Mouse (Mus musculus): ENCODE results near the gene Stk35.

Gene Stk35

DNA sequence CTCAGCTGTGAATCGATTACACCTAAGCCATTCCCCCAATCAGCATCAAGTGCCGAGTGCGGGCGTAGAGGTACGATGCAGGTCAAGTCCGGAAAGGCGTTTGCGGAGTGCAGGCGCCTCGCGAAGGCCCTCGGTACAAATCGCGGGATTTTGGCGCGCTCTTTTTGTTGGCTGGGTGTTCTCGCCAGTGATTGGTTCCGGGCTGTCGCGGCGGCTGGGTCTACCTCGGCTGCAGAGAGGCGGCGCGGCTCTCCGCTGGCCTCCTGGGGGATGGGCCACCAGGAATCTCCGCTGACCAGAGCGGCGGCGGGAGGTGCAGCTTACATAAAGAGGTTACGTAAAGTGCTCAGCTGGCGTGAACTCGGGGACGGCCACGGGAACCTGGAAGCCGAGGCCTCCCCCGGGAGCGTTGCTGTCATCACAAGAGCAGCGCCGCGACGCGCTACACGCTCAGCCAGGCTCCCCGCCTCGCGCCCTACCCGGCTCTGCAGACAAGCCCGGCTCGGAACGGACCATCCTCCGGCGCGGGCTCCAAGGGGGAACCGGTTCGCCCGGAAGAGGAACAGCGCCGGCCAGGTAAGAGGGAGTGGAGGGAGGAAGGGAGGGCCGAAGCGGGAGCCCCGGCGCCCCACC, at the start of gene Stk35:
Gene Stk35 (plus strand): TSS at position 247 of the 633 bp plus-strand sequence.
- WGBS: under 1% methylated on average over 62 of the region's 63 CpGs

DNA sequence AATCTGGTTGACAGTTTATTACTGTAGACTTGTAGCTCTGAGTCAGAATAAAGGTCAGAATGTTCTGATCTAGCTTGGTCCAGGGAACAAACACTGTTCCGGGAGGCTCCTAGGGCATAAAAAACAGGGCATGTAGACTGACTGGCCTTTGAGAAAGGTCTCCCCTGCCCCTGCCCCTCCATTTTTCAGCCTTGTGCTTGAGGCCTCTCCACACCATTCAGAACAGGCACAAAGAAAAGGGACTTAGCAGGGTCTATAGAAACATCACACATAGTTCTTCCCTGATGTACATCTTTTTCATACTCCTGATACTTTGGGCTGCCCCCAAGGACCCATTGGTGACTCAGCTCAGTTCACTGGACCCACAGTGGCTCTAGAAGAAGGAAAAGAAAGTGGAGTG, 18.3 kb upstream of the Stk35 start:
- 85% methylated on average over 1 of the region's 1 CpGs for WGBS

DNA sequence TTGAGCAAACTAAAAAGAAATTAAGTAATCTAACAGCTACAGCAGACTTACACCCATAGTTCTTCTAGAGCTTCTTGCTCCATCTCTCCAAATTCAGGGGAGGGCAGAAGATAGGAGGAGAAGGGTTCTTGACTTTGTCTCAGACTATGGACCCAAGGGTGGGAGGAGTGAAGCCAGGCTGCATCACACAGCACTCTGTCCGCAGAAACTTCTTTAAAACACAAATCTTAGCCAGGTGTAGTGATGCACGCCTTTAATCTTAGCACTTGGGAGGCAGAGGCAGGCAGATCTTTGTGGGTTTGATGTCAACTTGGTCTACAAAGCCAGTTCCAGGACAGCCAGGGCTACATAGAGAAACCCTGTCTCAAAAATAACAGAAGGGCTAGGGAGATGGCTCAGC, 3.8 kb upstream of the Stk35 start:
- 93% methylated on average over 2 of the region's 2 CpGs for WGBS

DNA sequence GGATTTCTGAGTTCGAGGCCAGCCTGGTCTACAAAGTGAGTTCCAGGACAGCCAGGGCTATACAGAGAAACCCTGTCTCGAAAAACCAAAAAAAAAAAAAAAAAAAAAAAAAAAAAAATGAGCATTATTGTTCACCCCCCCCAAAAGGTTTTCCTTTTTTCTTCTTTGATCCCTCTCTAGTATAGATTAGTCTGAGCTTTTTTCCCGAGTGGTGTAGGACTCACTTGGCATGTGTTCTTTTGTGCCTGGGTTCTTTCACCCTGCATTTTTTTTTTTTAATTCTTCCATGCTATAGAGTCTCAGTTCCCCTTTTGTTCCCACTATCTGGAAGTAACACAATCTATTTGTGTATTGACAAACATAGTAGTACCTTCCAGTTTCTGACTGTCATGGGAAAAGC, 2.6 kb upstream of the Stk35 start:
- WGBS: 88% methylated on average over 2 of the region's 3 CpGs

GRCm38 (mm10) chr2:129800904-129801230, 550 bp downstream of the Stk35 start:
- WGBS: under 1% methylated on average over 32 of the region's 32 CpGs

DNA sequence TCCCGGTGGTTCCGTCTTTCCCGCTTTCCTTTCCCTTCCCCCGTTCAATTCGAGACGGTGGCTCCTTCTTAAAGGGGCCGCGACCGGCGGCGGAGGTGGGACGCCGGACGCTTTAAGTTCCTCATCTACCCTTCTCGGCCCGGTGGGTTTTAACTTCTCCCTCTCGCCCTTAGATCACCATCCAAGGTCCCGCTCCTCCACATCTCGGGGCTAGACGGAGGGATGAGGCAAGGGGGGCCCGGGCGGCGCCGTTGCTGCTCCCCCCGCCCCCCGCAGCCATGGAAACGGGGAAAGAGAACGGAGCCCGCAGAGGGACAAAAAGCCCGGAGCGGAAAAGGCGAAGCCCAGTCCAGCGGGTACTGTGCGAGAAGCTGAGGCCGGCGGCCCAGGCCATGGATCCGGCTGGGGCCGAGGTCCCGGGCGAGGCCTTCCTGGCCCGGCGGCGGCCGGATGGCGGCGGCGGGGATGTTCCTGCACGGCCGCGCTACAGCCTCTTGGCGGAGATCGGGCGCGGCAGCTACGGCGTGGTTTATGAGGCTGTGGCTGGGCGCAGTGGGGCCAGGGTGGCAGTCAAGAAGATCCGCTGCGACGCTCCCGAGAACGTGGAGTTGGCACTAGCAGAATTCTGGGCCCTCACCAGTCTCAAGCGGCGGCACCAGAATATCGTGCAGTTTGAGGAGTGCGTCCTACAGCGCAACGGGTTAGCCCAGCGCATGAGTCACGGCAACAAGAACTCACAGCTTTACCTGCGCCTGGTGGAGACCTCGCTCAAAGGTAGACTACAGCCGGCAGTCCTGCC, 1.1 kb downstream of the Stk35 start:
- 1% methylated on average over 73 of the region's 73 CpGs for WGBS

DNA sequence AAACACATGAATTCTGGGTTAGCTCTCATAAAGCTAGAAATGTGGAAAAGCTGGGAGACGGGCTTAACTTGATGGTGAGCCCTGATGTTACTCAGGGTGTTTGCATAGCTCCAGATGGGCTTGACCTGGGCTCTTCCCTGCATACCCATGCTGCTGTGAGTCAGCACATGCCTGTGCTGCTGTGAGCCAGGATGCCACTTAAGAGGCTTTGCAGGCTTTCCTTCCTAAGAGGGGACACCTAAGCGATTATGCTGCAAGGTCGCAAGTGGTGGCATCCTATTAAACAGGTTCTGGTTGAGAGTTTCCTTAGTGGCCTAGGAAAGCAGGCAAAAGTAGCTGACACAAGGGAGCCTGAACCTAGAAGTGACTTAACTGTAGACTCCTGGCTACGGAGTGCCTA, 5.2 kb downstream of the Stk35 start:
- WGBS: 90% methylated on average over 4 of the region's 4 CpGs

DNA sequence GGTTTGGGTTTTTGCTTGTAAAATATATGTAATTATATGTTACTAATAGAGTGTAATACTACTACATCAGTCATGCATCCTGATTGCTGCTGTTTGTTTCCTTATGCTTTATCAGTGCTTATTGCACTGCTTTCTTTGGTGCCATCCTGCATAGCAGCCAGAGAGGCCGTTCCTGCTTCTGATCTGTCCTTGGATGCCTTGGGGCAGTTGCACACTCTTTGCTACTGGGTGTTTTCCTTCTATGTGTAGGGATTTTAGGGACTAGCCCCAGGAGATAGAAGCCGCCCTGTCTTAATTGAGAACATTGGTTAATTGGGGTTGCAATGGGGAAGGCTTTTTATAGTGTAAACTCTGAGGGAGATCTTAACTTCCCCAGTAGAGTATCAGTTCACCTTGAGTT, 6.2 kb downstream of the Stk35 start:
- WGBS: 86% methylated on average over 2 of the region's 2 CpGs

GRCm38 (mm10) chr2:129810563-129810962, 10.2 kb downstream of the Stk35 start:
- 98% methylated on average over 7 of the region's 7 CpGs for WGBS

DNA sequence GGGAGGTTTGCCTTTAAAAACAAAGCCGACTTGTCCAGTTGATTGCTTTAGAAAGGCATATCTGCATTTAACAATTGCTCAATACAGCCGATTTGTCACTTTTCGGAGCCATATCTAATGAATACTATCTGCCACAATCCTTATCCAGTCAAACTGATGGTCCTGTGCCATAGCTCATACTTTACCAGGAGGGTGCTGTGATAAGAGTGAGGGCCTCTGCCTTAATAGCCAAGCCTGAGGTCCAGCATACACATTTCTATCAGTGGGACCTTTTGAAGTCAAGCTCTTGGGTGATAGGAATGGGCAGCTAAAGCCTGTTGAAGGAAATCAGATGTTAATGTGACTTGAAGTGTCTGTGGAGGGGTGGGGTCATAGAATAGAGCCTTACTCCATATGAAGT, 13.7 kb downstream of the Stk35 start:
- WGBS: 97% methylated on average over 3 of the region's 3 CpGs

DNA sequence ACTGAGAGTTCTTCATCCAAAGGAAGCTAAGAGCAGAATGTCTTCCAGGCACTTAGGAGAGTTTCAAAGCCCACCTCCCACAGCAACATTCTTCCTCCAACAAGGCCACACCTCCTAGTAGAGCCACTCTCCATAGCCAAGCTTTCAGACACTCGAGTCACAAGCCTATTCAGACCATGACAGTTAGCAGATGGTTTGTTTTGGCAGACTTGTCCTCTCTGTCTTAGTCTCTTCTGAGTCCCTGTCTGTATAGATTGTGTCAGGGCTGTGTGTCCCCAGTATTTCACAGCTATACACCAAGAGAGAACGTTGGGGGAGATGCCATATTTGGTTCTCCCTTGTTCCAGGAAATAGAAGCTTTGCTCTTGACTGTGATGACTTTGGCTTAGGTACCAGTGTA, 14.8 kb downstream of the Stk35 start:
- 29% methylated on average over 2 of the region's 2 CpGs for WGBS

DNA sequence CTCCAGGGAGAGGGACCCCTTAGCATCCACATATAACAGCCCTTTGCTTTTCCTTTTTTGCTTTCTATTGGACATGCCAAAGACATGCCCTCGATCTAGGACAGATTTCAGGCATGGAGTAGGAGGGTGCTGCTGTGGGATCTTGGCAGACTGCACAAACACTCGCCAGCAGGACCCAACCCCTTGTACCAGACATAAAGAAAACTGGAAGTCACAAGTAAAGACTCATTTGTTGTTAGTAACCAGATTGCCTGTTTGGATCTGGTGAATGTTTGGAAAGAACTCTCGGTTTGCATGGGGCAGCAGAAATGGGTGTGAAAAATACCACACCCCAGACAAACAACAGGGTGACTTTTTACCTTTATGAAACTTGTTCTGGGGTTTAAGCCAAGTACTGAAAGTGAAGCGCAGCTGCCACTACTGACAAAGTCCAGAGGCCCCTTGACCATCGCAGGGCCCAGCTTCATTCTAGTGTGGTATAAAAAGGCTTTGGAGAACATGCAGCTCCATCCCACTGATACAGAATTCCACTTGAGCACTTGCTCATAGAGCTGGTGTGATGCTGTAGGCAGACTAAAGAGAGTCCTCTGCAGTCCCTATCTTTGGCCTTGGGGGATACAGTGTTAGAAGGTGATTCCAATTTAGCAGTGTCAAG, 17.4 kb downstream of the Stk35 start:
- 41% methylated on average over 5 of the region's 5 CpGs for WGBS

DNA sequence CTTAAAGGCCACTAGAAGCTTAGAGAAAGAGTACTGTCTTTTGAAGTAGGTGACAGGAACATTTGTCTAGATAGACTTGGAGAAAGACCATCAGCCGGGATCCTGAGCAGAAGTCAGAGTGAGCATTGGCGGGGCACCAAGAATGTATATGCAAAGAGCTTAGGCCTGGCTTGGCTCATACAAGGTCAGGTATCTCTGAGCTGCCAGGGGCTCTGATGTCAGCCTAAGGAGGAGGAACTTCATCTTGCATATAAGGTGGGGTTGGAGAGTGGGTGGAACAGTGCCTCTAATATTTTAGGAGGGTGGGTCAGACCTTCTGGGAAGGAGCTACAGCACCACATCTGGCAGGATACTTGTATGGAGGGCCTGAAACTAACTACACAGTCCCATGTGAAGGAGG, 18.6 kb downstream of the Stk35 start:
- 79% methylated on average over 2 of the region's 2 CpGs for WGBS

- WGBS: 53% methylated on average over 2 of the region's 2 CpGs
These were observed 19.2 kb downstream of the Stk35 start for GRCm38 (mm10) chr2:129819531-129819930.

DNA sequence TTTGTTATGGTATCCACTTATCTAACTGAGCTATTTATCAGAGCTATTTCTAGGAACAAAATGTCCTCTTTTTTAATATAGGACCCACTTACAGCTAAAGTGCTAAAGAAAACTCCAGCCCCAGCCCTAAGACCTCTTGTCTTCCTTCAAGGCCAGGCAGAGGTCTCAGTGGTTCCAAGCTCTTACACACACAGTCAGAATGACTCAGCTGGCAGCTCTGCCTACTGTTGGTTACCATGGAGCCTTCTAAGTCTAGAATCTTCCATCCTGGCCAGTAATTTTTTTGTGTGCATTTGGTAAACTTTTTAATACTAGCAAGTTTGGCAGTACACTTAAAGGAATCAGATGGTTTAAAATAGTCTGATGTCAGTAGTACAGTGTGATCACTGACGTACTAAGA, 19.6 kb downstream of the Stk35 start:
- WGBS: 46% methylated on average over 1 of the region's 1 CpGs

GRCm38 (mm10) chr2:129821021-129821420, 20.7 kb downstream of the Stk35 start:
- 40% methylated on average over 8 of the region's 8 CpGs for WGBS

- WGBS: 71% methylated on average over 5 of the region's 5 CpGs
These were observed 21.3 kb downstream of the Stk35 start for GRCm38 (mm10) chr2:129821568-129821967.

DNA sequence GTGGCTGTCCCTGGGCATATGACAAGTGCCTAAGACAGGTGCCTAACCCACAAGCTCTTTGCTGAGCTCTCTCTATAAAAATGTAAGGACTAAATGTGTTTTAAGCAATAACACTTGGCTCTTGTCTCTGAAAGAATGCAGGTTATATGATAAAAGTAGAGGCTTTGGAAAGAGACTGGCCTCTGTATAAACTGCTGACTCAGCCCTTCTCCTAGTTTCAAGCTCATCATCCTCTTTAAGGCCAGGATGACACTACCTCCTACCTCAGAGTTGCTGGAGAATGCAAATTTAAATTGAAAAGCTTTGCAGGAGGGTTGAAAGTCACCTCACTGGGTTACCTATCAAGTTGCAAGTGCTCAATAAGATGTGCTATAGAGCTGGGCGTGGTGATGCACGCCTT, 23.0 kb downstream of the Stk35 start:
- 98% methylated on average over 2 of the region's 2 CpGs for WGBS

GRCm38 (mm10) chr2:129824254-129824653, 23.9 kb downstream of the Stk35 start:
- 92% methylated on average over 6 of the region's 6 CpGs for WGBS

DNA sequence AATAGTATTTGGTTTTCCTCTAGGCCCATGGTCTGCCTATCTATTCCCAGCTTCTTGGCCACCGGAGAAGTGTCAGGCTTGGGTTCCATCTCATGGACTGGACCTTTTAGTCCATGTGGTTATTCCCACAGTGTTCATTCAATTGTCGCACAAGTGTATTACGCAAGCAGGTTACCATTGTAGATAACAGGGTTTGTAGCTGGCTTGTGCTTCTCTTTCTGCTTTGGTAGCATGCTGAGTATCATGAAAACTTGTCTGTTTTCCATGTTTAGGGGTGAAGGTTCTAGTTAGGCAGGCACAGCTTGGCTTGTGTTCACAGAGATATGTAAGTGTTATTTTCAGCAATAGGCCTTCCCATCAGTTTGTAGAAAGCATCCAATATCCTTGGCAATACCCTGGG, 25.8 kb downstream of the Stk35 start:
- 98% methylated on average over 3 of the region's 3 CpGs for WGBS

DNA sequence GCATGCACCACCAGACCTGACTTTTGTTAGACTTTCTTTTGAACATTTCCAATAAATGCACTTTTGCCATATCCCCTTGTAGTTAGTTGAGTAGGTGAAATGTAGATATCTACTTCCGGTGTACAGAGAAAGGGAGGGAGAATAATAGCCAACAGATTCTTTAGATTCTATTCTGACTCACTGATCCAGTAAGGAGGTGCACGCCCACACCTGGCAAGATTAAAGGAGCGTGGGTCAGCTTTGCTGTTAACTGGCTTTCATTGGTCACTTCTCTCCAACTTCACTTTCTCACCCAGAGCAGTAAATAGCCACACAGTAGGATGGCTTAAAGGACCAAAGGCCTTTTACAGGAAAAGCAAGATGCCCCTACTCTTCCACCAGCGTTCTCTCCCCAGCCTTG, 32.7 kb downstream of the Stk35 start:
- WGBS: 74% methylated on average over 4 of the region's 4 CpGs

DNA sequence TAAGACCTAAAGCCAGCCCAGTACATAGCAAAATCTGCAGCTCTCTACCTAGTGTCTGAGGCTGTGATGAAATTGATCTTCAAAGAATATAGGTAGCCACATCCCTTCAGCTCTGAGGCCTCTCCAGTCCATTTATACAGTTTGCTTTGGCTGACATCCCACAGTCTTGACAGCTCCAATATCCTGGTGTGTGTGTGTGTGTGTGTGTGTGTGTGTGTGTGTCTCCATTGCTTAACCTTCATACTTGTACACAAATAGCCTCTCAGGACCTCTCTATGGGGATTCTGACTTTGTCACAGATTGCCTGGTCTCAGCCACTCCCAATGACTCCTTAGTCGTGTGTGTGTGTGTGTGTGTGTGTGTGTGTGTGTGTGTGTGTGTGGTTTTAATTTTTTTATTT, 33.9 kb downstream of the Stk35 start:
- 70% methylated on average over 1 of the region's 1 CpGs for WGBS

DNA sequence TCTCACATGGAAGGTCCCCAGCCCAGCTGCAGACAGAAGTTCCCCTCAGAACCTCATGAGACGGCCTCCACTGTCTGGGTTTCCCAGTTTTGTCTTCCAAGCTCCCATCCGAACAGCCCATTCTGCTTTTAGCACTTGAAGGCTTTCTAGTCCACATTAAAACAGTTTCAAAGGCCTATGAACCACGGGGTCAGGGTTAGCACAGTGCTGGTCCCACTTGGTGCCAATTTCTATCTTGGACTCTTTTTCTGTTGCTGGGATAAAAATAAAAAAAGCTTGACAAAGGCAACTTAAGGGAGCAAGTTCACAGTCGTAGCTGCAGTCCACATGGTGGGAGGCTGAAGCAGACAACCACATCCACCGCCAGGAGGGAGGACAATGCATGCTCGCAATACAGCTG, 34.6 kb downstream of the Stk35 start:
- WGBS: 79% methylated on average over 6 of the region's 6 CpGs

Measured in cerebral cortex, adult 2 months (tissue).